Mouse (Mus musculus): Measurements from ENCODE around the gene Psors1c2. TPM values are rescaled to one million over a fixed set of nuclear protein-coding genes. Genes with fewer than 3 reads are reported as not detected.
A peak's percentile ranks its signal among the peaks of the same experiment; 100 is the strongest.
"Not testable (repeated sequence)": the region's sequence is repeated elsewhere in the genome, so short reads cannot be mapped to it uniquely, and the experiment has no call there.

Gene Psors1c2
- polyA plus RNA-seq, 1 experiment from 2014 or later = 1.5 TPM

DNA sequence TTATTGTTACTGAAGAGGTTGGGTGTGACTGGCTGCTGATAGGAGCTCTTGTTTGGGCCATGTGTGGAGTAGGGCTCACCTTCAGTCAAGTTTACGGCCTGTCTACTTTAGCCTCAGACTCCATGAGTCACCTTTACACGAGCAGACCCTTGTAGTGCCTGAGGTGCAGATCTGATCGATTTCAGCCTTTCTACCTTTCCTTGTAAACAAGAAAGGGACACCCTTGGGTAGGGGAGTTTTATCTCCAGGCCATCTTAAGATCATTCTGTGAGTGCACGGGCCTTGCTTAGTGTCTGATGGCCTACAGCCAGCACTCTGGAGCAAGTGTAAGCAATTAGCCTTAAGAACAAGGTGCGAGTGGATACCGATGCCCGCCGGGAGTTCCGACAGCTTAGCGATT is 26.1 kb upstream of the Psors1c2 start:
- Histone ChIP-seq H3K27ac (replicated peaks) (no peak overlapping the region), H3K27me3 (peaks cover 62% of the 10 kb centered on the region), H3K4me1 (peaks cover 11% of the 10 kb centered on the region; the same call in 1 of the 2 replicates), H3K4me2 (replicated peaks) (no peak overlapping the region), H3K36me3 (no peaks in the 10 kb centered on the region), H3K4me3 (no peak overlapping the region), H3K9ac (replicated peaks) (no peak overlapping the region), H3K9me3 (no peaks in the 10 kb centered on the region)
- 8% methylated on average over 10 of the region's 10 CpGs for WGBS
- no peak for ATAC-seq (ENCODE audit: low FRiP score, low read depth)

DNA sequence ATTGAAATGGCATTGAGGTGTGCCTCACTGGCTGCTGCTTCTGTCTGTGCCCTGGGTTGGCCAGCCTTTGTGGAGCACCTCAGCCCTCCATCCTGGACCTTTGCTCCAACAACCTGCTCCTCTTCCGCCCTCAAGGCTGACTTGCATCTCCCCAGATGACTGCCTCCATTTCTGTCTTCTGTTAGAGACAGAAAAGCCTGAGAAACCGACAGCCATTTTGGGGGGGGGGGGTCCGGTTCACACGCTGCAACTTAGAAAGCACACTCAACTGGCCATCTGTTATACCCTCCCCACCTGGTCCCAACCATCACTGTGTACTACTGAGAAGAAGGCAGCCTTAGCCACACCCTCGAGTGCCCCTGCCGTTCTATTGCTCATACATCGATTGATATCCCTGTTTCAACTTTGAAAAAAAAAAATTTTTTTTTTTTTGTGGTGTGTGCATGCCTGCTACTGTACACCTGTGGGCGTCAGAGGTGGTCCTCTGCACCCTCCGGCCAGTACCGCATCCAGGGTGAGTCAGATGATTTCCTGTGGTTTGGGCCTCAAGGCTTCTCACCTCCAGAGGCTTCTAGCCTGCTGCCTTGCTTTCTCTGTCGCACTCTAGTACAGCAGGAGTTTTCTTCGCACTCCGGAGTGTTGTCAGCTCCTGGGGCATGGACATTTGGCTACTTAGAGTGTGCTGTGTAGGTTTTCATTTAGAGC is 25.3 kb upstream of the Psors1c2 start:
- Histone ChIP-seq H3K4me1 (peaks cover 11% of the 10 kb centered on the region; the same call in 1 of the 2 replicates), H3K36me3 (no peaks in the 10 kb centered on the region), H3K4me3 (no peak overlapping the region), H3K27me3 (peaks cover 62% of the 10 kb centered on the region), H3K9me3 (no peaks in the 10 kb centered on the region), H3K27ac (replicated peaks) (no peak overlapping the region), H3K4me2 (replicated peaks) (no peak overlapping the region), H3K9ac (replicated peaks) (no peak overlapping the region)
- 22% methylated on average over 13 of the region's 13 CpGs for WGBS
- ATAC-seq (ENCODE audit: low FRiP score, low read depth) = no peak

GRCm38 (mm10) chr17:35508279-35508678 is 24.7 kb upstream of the Psors1c2 start:
- not testable (repeated sequence) for H3K9ac ChIP-seq (replicated peaks); H3K4me2 ChIP-seq (replicated peaks); ATAC-seq (ENCODE audit: low FRiP score, low read depth); H3K36me3 ChIP-seq; H3K9me3 ChIP-seq; H3K27ac ChIP-seq (replicated peaks); H3K4me3 ChIP-seq
- Histone ChIP-seq H3K4me1 (peaks cover 11% of the 10 kb centered on the region; the same call in 1 of the 2 replicates), H3K27me3 (peaks cover 61% of the 10 kb centered on the region)
- WGBS = 46% methylated on average over 5 of the region's 5 CpGs

DNA sequence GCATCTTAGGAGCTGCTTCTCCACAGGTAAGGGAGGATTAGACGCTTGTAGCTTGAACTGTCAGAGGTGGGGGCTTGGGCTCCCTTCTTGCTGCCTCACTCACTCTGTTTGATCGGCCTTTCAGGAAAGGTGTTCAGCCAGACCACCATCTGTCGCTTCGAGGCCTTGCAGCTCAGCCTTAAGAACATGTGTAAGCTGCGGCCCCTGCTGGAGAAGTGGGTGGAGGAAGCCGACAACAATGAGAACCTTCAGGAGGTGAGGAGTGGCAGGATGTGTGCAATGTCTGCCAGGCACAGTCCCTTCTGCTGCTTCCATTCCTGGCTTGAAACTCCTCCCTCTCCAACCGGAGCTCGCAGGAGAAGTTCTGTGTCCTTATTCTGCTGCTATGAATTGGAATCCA is 23.7 kb upstream of the Psors1c2 start:
- Histone ChIP-seq H3K9ac (replicated peaks) (no peak overlapping the region), H3K27ac (replicated peaks) (no peak overlapping the region), H3K9me3 (no peaks in the 10 kb centered on the region), H3K4me2 (replicated peaks) (no peak overlapping the region), H3K36me3 (no peaks in the 10 kb centered on the region; the same call in 1 of the 2 replicates), H3K4me1 (peaks cover 13% of the 10 kb centered on the region), H3K4me3 (no peak overlapping the region), H3K27me3 (peaks cover 52% of the 10 kb centered on the region)
- ATAC-seq (ENCODE audit: low FRiP score, low read depth) = no peak
- WGBS = 34% methylated on average over 8 of the region's 8 CpGs

- Histone ChIP-seq H3K9me3 (no peaks in the 10 kb centered on the region), H3K4me2 (replicated peaks) (no peak overlapping the region), H3K27me3 (peaks cover 25% of the 10 kb centered on the region), H3K4me3 (no peak overlapping the region), H3K27ac (replicated peaks) (no peak overlapping the region), H3K4me1 (peaks cover 34% of the 10 kb centered on the region), H3K36me3 (no peaks in the 10 kb centered on the region; the same call in 1 of the 2 replicates), H3K9ac (replicated peaks) (no peak overlapping the region)
- WGBS = 91% methylated on average over 7 of the region's 7 CpGs
- no peak for ATAC-seq (ENCODE audit: low FRiP score, low read depth)
These were observed 19.9 kb upstream of the Psors1c2 start for GRCm38 (mm10) chr17:35512916-35513626.

DNA sequence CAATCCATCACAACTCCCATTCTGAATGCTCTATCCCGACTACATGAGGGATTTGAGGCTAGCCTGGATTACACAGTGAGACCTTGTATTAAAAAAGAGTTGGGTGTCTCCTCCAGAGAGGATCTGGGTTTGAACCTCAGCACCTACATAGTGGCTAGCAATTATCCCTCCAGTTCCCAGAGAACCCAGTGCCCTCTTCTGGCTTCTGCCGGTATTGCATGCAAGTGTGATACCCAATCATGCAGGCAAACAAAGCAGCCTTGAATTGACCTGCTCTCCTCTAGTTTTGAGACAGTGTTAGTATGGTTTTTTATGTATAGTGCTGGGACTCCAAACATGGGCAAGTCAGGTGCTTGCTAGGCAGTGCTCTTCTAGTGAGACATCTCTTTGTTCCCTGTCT is 19.1 kb upstream of the Psors1c2 start:
- Histone ChIP-seq H3K9me3 (no peaks in the 10 kb centered on the region), H3K27ac (replicated peaks) (no peak overlapping the region), H3K9ac (replicated peaks) (no peak overlapping the region), H3K27me3 (peaks cover 20% of the 10 kb centered on the region), H3K4me2 (replicated peaks) (0 out of 2 replicates have a peak overlapping the region, but pooled peaks have one; percentile 79), H3K4me1 (peaks cover 39% of the 10 kb centered on the region), H3K36me3 (no peaks in the 10 kb centered on the region; the same call in 1 of the 2 replicates), H3K4me3 (no peak overlapping the region)
- 19% methylated on average over 2 of the region's 2 CpGs for WGBS
- no peak for ATAC-seq (ENCODE audit: low FRiP score, low read depth)

DNA sequence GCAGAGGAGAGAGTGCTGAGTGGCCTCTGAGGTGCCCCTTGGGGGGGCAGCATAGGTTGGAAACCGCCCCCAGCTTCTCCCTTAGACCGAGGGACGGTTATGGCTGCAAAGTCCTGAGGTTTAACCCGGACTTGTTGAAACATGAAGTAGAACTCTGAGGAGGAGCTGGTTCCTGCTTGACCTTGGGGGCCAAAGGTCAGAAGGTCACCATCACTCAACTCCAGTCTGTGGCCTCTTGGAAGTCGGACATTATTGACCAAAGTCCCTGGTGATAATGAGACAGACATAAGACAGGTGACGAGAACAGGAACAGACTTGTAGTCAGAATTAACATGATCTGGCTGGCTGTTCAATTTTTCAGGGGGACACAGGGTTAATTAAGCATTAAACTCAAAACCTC is 18.2 kb upstream of the Psors1c2 start:
- Histone ChIP-seq H3K9me3 (no peaks in the 10 kb centered on the region), H3K27me3 (peaks cover 11% of the 10 kb centered on the region; the same call in 1 of the 2 replicates), H3K4me3 (peak overlapping the region; percentile 58; the same call in 1 of the 2 replicates), H3K36me3 (no peaks in the 10 kb centered on the region; the same call in 1 of the 2 replicates), H3K9ac (replicated peaks) (peak overlapping the region; percentile 56; the same call in 1 of the 2 replicates), H3K4me2 (replicated peaks) (peak overlapping the region; percentile 79), H3K4me1 (peaks cover 35% of the 10 kb centered on the region), H3K27ac (replicated peaks) (no peak overlapping the region)
- WGBS = 57% methylated on average over 6 of the region's 6 CpGs
- ATAC-seq (ENCODE audit: low FRiP score, low read depth) = no peak

DNA sequence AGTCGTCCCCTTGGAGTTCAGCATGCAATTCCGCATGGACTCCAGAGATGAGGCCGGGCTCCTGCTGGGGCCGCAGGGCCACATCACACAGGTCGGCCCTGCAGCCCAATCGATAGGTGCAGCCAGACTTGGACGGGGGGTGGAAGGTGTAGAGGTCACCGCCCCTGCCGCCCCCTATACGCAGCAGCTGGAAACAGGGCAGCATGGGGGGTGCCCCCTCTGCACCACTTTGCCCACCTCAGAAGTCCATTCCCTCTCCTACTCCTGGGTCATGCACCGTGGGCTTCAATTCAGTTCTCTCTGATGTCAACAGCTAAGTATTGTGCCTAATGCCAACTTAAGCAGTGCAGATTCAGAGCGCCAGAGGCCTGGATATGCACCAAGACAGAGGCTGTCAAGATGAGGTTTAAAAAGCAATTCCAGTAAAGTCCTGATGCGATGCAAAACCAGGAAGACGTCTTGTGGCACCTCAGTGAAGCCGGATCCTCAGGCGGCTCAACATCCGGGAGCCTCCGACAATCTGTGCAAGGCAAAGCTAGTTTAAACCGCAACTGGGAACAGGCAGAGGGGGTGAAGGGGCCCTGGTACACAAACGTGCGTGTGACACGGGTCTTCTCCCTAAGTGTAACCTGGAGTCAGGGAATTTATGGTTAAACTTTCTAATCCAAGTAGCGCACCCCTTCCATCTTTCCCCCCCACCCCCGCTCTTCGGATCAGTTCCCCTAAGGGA is 16.9 kb upstream of the Psors1c2 start:
- Histone ChIP-seq H3K27me3 (peaks cover 10% of the 10 kb centered on the region; the same call in 1 of the 2 replicates), H3K9ac (replicated peaks) (peak overlapping the region; percentile 56), H3K4me2 (replicated peaks) (peak overlapping the region; percentile 79), H3K4me1 (peaks cover 35% of the 10 kb centered on the region), H3K4me3 (peak overlapping the region; percentile 58), H3K36me3 (no peaks in the 10 kb centered on the region; the same call in none of the 2 replicates), H3K27ac (replicated peaks) (no peak overlapping the region), H3K9me3 (no peaks in the 10 kb centered on the region)
- ATAC-seq (ENCODE audit: low FRiP score, low read depth) = peak; percentile 45
- WGBS = 6% methylated on average over 25 of the region's 25 CpGs

DNA sequence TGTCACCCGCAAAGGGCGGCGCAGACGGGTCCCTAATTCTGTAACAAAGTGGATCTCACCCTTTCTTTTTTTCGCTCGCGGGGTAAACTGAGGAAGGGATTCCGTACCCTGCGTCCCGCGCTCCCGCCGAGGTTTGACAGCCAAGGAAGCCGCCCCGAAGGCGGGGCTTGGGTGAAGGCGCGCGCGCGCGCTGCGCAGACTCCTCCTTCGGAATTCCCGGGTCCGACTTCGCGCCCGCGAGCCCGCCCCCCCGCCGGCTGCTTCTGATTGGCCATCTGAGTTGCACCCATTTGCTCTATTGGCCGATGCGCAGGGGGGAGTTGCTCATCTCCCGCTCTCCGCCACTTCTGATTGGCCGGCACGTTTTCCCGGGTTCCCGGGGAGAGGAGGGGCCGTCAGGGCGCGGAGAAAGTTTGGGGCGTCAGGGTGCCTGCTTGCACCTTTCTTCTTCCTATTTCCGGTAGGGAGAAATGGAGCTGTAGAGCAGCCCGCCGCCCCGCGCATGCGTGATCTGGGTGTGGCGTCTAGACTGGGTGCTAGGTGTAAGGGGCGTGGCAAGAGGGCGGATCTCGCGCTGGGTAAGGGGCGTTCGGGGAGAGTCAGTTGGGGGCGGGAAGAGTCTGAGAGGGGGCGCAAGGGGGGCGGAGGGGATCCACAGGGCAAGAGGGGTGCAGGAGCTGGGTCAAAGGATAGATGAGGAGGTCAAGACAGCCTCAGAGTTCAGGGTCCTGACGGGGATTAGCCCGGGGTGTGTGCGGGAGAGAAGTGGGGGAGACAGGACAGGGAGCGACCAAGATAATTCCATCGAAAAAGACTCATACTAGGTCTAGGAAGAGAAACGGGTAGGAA is 16.1 kb upstream of the Psors1c2 start, which contains the start of the genes Tcf19 and Cchcr1:
Gene Tcf19, minus strand, starts transcription at position 173 of the 849 bp plus-strand sequence.
Gene Cchcr1, plus strand, starts transcription at position 449 of the 849 bp plus-strand sequence.
- Histone ChIP-seq H3K27me3 (peaks cover 10% of the 10 kb centered on the region; the same call in 1 of the 2 replicates), H3K27ac (replicated peaks) (no peak within 1 kb of the TSS), H3K4me2 (replicated peaks) (peak within 1 kb of the TSS; percentile 79), H3K4me1 (peaks cover 35% of the 10 kb centered on the region), H3K36me3 (no peaks in the 10 kb centered on the region; the same call in none of the 2 replicates), H3K9me3 (no peaks in the 10 kb centered on the region), H3K9ac (replicated peaks) (peak within 1 kb of the TSS; percentile 57), H3K4me3 (peak within 1 kb of the TSS; percentile 58)
- peak; percentile 86 for ATAC-seq (ENCODE audit: low FRiP score, low read depth)
- WGBS = 2% methylated on average over 65 of the region's 67 CpGs

- peaks cover 10% of the 10 kb centered on the region; the same call in 1 of the 2 replicates for H3K27me3 ChIP-seq
- H3K36me3 ChIP-seq = peaks cover under 1% of the 10 kb centered on the region
- peak; percentile 0; the same call in 1 of the 2 replicates for ATAC-seq (ENCODE audit: low FRiP score, low read depth)
- H3K4me1 ChIP-seq = peaks cover 35% of the 10 kb centered on the region
- H3K4me2 ChIP-seq (replicated peaks) = peak overlapping the region; percentile 79
- WGBS = 10% methylated on average over 12 of the region's 12 CpGs
- peak overlapping the region; percentile 58 for H3K4me3 ChIP-seq
- H3K9me3 ChIP-seq = no peaks in the 10 kb centered on the region
- H3K9ac ChIP-seq (replicated peaks) = peak overlapping the region; percentile 57
- H3K27ac ChIP-seq (replicated peaks) = no peak overlapping the region
These were observed 15.5 kb upstream of the Psors1c2 start for GRCm38 (mm10) chr17:35517526-35517925.

DNA sequence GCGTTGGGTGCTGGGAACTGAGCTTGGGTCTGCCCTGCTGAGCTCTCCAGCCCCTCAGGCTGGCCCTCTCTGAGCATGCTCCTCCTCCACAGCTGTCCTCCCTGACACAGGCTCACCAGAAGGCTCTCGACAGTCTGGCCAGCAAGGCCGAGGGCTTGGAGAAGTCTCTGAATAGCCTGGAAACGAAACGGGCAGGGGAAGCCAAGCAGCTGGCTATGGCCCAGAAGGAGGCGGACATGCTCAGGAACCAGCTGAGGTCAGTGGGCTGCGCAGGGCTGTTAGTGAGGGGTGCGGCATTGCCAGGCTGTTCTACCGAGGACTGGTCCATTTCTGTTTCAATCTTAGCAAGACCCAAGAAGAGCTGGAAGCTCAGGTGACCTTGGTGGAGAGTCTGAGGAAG is 8.6 kb upstream of the Psors1c2 start:
- no peak overlapping the region for H3K9ac ChIP-seq (replicated peaks)
- no peaks in the 10 kb centered on the region for H3K4me1 ChIP-seq
- H3K4me3 ChIP-seq = no peak overlapping the region
- H3K9me3 ChIP-seq = no peaks in the 10 kb centered on the region
- H3K36me3 ChIP-seq = peaks cover 44% of the 10 kb centered on the region
- no peak for ATAC-seq (ENCODE audit: low FRiP score, low read depth)
- no peaks in the 10 kb centered on the region for H3K27me3 ChIP-seq
- no peak overlapping the region for H3K4me2 ChIP-seq (replicated peaks)
- 86% methylated on average over 9 of the region's 9 CpGs for WGBS
- H3K27ac ChIP-seq (replicated peaks) = no peak overlapping the region
